Mouse (Mus musculus): Measurements from ENCODE around the gene Slc22a6. TPM values are rescaled to one million over a fixed set of nuclear protein-coding genes. Genes with fewer than 3 reads are reported as not detected.

Gene Slc22a6
- polyA plus RNA-seq, 1 experiment from 2014 or later, result not detected

DNA sequence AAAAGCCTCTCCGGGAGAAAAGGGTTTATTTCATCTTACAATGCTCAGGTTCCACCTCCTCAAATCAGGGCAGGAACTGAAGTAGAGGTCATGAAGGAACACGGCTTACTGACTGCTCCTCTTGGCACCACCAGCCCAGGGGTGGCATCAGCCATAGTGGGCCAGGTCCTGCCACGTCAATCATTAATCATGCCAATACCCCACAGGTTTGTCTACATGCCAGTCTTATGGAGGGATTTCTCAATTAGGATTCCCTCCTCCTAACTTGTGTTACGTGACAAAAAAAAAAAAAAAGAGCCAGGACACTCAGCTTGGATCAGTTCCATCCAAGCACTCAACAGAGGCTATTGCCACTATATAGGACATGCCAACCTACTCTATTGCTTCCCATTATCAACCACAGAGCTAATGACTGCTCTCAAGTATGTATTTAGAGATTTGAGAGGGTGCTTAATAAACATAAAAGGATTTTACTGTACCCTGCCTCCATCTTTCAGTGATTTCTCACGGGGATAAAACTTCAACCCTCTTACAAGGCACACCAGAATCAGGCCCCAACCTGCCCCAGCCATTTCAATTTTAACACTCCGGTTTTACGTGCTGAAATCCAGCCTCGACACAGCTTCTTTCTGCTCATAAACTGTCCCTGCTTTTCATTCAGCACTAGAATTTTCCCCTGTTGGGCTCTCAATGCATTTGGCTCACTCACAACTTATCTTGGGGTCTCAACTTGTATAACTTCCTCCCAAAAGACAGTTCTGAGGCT is 6.3 kb upstream of the Slc22a6 start:
- Histone ChIP-seq H3K4me3 (no peak overlapping the region), H3K36me3 (no peaks in the 10 kb centered on the region), H3K4me1 (no peaks in the 10 kb centered on the region), H3K9me3 (no peaks in the 10 kb centered on the region), H3K4me2 (no peak overlapping the region), H3K27me3 (replicated peaks) (peaks cover 13% of the 10 kb centered on the region; the same call in 1 of the 2 replicates), H3K9ac (no peak overlapping the region), H3K27ac (replicated peaks) (no peak overlapping the region)
- 76% methylated on average over 8 of the region's 8 CpGs for WGBS
- no peak for ATAC-seq (ENCODE audit: extremely low read depth, insufficient number of reproducible peaks, low FRiP score, low TSS enrichment)

DNA sequence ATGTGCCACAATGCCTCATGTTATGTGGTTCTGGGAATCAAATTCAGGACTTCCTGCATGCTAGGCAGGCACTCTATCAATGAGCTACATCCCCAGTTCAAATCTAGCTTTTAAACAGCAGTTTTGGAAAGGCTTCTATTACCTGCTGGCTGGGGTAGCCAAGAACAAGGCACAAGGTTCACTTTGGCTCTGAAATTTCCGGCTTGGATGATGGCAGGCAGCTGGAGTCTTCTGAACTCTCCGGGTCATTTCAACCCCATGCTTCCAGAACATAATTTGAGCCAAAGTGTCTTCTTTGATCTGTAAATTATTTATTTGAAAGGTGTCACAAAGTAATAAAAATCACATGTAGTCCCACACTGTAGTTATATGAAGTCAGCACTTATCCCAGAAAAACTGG is 4.7 kb upstream of the Slc22a6 start:
- Histone ChIP-seq H3K36me3 (no peaks in the 10 kb centered on the region), H3K4me1 (no peaks in the 10 kb centered on the region), H3K9ac (no peak overlapping the region), H3K9me3 (no peaks in the 10 kb centered on the region), H3K4me3 (no peak overlapping the region), H3K4me2 (no peak overlapping the region), H3K27ac (replicated peaks) (no peak overlapping the region), H3K27me3 (replicated peaks) (peaks cover 13% of the 10 kb centered on the region)
- WGBS, result 80% methylated on average over 2 of the region's 2 CpGs
- no peak for ATAC-seq (ENCODE audit: extremely low read depth, insufficient number of reproducible peaks, low FRiP score, low TSS enrichment)

DNA sequence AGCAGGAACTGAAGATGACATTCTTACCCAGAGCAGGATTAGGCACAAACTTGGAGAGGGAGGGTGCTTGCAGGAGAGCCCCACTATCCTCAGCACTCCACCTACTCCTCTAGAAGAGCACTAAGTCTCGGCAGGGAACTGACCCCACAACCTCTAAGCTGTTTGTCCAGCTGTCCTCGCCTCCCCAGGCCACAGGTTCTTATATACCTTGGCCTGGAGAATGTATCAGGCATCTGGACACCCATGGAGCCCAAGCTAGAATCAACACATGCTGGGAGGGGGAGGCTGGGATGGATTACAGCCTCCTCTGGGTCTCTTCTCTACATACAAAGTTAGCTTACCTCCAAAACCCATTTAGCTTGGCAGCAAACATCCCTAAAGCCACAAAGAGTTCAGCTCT is 3.5 kb upstream of the Slc22a6 start:
- Histone ChIP-seq H3K4me1 (no peaks in the 10 kb centered on the region), H3K9me3 (no peaks in the 10 kb centered on the region), H3K27ac (replicated peaks) (no peak overlapping the region), H3K4me2 (no peak overlapping the region), H3K36me3 (no peaks in the 10 kb centered on the region), H3K27me3 (replicated peaks) (peaks cover 13% of the 10 kb centered on the region), H3K9ac (no peak overlapping the region), H3K4me3 (no peak overlapping the region)
- ATAC-seq (ENCODE audit: extremely low read depth, insufficient number of reproducible peaks, low FRiP score, low TSS enrichment), result no peak
- WGBS, result 38% methylated on average over 2 of the region's 2 CpGs

DNA sequence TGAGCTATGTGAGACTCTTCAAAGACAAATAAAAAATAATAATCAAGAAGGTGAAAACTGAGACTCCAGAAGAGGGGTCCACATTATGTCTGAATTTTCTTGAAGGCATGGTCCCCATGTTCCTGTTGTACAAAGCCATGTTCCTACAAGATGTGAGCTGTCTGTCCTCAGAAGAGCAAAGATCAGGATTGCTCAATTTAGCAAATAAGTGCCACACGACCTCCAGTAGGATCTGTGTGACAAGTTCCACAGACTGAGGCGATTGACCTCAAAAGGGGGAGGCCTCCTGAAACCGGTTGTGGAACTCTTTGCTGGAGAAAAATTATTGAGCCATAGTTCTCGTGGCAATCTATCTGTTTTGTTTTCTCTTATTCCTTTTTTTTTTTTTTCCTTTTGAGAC is 1.5 kb upstream of the Slc22a6 start:
- Histone ChIP-seq H3K4me2 (no peak overlapping the region), H3K4me1 (no peaks in the 10 kb centered on the region), H3K9ac (no peak overlapping the region), H3K27me3 (replicated peaks) (peaks cover 10% of the 10 kb centered on the region), H3K36me3 (no peaks in the 10 kb centered on the region), H3K27ac (replicated peaks) (no peak overlapping the region), H3K4me3 (no peak overlapping the region), H3K9me3 (no peaks in the 10 kb centered on the region)
- 54% methylated on average over 4 of the region's 4 CpGs for WGBS
- ATAC-seq (ENCODE audit: extremely low read depth, insufficient number of reproducible peaks, low FRiP score, low TSS enrichment), result no peak

DNA sequence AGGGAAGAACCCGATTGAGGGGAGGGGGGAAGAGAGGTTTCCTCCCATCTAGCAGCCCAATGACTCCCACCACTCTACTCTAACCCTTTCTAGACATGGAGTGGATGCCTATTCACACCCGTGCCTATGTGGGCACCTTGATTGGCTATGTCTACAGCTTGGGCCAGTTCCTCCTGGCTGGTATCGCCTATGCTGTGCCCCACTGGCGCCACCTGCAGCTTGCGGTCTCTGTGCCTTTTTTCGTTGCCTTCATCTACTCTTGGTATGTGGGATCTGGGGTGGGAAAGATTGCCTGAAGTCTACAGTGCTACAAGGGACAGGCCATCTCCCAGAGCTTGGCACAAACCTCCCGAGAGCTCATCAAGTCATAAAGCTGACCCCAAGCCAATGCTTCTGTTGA is 3.3 kb downstream of the Slc22a6 start:
- ATAC-seq (ENCODE audit: extremely low read depth, insufficient number of reproducible peaks, low FRiP score, low TSS enrichment), result no peak
- H3K27ac ChIP-seq (replicated peaks), result no peak overlapping the region
- H3K9ac ChIP-seq, result no peak overlapping the region
- H3K36me3 ChIP-seq, result no peaks in the 10 kb centered on the region
- peaks cover 7% of the 10 kb centered on the region; the same call in 1 of the 2 replicates for H3K27me3 ChIP-seq (replicated peaks)
- no peaks in the 10 kb centered on the region for H3K9me3 ChIP-seq
- H3K4me1 ChIP-seq, result no peaks in the 10 kb centered on the region
- 88% methylated on average over 7 of the region's 7 CpGs for WGBS
- no peak overlapping the region for H3K4me2 ChIP-seq
- H3K4me3 ChIP-seq, result no peak overlapping the region

DNA sequence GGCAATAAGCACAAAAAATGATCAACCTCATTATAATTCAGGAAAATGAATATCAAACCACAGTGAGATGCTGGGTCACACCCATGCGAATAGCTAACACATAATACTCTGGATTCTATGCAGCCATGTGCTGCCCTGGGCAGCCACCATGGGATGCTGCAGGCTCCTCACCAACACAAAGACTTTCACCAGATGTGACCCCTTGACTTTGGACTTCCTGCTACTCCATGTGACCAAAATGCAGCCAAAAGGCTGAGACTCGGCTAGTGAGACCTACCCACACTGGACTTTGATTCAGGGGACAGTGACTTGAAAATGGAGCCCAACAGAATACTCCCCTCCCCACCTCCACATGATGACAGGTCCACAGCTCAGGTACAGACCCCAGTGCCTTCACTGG is 12.4 kb downstream of the Slc22a6 start:
- H3K4me1 ChIP-seq, result no peaks in the 10 kb centered on the region
- ATAC-seq (ENCODE audit: extremely low read depth, insufficient number of reproducible peaks, low FRiP score, low TSS enrichment), result no peak
- WGBS, result 65% methylated on average over 2 of the region's 2 CpGs
- H3K27me3 ChIP-seq (replicated peaks), result peaks cover 7% of the 10 kb centered on the region; the same call in 1 of the 2 replicates
- H3K9me3 ChIP-seq, result peaks cover 3% of the 10 kb centered on the region; the same call in 1 of the 2 replicates
- H3K36me3 ChIP-seq, result no peaks in the 10 kb centered on the region
- H3K4me2 ChIP-seq, result no peak overlapping the region
- no peak overlapping the region for H3K4me3 ChIP-seq
- H3K27ac ChIP-seq (replicated peaks), result no peak overlapping the region
- no peak overlapping the region for H3K9ac ChIP-seq

DNA sequence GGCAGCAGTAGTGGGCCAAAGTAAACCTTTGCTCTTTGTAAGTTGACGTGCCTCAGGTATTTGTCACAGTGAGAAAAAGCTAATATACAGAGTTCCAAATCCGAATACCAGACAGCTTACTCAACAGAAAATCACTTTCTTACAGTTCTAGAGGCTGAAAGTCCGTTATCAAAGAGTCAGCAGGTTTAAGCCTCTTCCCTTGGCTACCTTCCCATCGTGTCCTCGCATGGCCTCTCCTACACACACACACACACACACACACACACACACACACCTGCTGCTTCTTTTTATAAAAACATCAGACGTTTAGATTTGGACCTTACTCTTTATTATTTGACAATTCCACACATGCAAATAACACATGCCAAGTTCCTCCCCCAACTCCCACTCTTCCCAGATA is 13.0 kb downstream of the Slc22a6 start:
- WGBS, result 74% methylated on average over 6 of the region's 6 CpGs
- Histone ChIP-seq H3K9ac (no peak overlapping the region), H3K4me1 (no peaks in the 10 kb centered on the region), H3K36me3 (no peaks in the 10 kb centered on the region), H3K27me3 (replicated peaks) (peaks cover 2% of the 10 kb centered on the region; the same call in 1 of the 2 replicates), H3K4me2 (no peak overlapping the region), H3K9me3 (peaks cover 3% of the 10 kb centered on the region; the same call in 1 of the 2 replicates), H3K27ac (replicated peaks) (no peak overlapping the region), H3K4me3 (no peak overlapping the region)
- ATAC-seq (ENCODE audit: extremely low read depth, insufficient number of reproducible peaks, low FRiP score, low TSS enrichment), result no peak

DNA sequence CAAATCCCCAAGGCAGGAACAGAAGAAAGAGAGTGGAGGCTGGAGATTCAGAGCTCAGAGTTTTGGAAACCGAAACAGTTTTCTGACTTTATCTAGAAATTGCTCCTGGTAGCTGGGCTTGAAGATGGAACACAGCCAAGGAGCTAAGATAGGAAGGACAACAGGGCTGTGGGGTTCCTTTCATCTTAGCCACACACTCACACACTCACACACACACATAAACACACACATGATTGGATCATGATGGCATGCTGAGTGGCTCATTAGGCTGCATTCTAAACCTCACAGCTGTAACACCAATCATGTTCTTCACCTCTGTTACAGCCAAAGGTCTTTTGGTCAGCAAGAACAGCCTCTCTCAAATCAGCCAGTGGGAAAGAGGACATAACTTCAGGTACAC is 14.2 kb downstream of the Slc22a6 start:
- H3K9me3 ChIP-seq, result peaks cover 3% of the 10 kb centered on the region; the same call in 1 of the 2 replicates
- no peak overlapping the region for H3K9ac ChIP-seq
- no peaks in the 10 kb centered on the region for H3K36me3 ChIP-seq
- no peak overlapping the region for H3K4me2 ChIP-seq
- no peaks in the 10 kb centered on the region for H3K27me3 ChIP-seq (replicated peaks)
- no peak overlapping the region for H3K4me3 ChIP-seq
- H3K27ac ChIP-seq (replicated peaks), result no peak overlapping the region
- H3K4me1 ChIP-seq, result no peaks in the 10 kb centered on the region
- 52% methylated on average over 1 of the region's 1 CpGs for WGBS
- ATAC-seq (ENCODE audit: extremely low read depth, insufficient number of reproducible peaks, low FRiP score, low TSS enrichment), result no peak

DNA sequence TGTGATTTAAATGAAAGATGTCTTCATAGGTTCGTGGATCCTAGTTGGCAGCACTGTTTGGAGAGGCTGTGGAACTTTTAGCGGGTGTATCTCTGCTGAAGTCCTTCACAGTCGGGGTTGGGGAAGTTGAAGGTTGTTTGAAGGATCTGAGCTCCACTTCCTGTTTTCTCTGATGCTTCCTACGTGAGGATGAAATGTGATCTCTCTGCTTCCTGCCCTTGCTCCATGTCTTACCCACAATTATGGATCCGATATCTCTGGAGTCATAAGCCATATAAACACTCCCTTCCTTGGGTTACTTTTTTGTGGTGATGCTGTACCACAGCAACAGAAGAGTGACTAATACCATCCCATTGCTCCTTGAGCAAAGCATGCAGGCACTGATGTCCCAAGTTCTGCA is 24.2 kb downstream of the Slc22a6 start:
- no peak overlapping the region for H3K27ac ChIP-seq (replicated peaks)
- H3K9ac ChIP-seq, result no peak overlapping the region
- ATAC-seq (ENCODE audit: extremely low read depth, insufficient number of reproducible peaks, low FRiP score, low TSS enrichment), result no peak
- H3K36me3 ChIP-seq, result no peaks in the 10 kb centered on the region
- no peaks in the 10 kb centered on the region for H3K27me3 ChIP-seq (replicated peaks)
- no peaks in the 10 kb centered on the region for H3K4me1 ChIP-seq
- WGBS, result 41% methylated on average over 5 of the region's 5 CpGs
- H3K4me2 ChIP-seq, result no peak overlapping the region
- H3K9me3 ChIP-seq, result no peaks in the 10 kb centered on the region
- no peak overlapping the region for H3K4me3 ChIP-seq

DNA sequence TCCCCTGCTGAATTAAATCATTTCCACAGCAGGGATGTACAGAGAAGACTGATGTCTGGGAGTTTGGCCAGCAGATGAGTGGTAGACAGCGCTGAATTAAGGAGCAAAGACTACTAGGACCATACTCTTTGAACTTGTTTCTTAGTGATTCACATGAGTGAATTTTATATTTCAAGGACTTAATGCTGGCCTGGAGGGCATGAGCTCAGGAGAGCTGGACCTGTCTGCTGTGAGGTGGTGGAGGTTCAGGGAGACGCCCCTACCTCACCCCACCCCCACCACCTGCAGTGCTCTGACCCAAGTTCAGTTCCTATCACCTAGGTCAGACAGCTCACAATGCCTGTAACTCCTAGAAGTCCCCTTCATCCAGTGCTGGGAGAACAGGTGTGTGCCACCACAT is 28.6 kb downstream of the Slc22a6 start:
- ATAC-seq (ENCODE audit: extremely low read depth, insufficient number of reproducible peaks, low FRiP score, low TSS enrichment), result no peak
- no peak overlapping the region for H3K9ac ChIP-seq
- no peaks in the 10 kb centered on the region for H3K4me1 ChIP-seq
- no peaks in the 10 kb centered on the region for H3K9me3 ChIP-seq
- H3K27me3 ChIP-seq (replicated peaks), result no peaks in the 10 kb centered on the region
- no peak overlapping the region for H3K27ac ChIP-seq (replicated peaks)
- no peaks in the 10 kb centered on the region for H3K36me3 ChIP-seq
- no peak overlapping the region for H3K4me3 ChIP-seq
- WGBS, result 71% methylated on average over 2 of the region's 2 CpGs
- H3K4me2 ChIP-seq, result no peak overlapping the region

DNA sequence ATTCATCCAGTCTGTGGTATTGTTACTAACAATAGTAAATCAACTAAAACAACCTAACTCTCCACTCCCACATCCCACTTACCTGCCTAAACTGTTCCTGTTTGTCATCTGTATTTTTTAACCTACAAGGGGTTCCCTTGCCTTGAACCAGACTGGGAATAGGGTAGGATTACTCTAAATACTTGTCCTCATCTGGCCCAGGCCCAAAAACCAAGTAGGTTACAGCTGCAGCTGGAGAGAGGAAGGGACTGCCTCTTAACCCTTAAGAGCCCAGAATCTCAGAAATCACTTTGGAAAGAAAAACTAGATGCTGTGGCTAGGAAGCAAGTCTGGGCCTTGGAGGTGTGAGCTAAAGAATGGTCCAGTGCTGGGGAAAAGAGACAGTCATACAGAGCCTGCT is 38.0 kb downstream of the Slc22a6 start:
- no peaks in the 10 kb centered on the region for H3K36me3 ChIP-seq
- H3K4me2 ChIP-seq, result no peak overlapping the region
- H3K9me3 ChIP-seq, result no peaks in the 10 kb centered on the region
- H3K9ac ChIP-seq, result no peak overlapping the region
- no peak overlapping the region for H3K4me3 ChIP-seq
- H3K4me1 ChIP-seq, result peaks cover 5% of the 10 kb centered on the region
- 0 out of 2 replicates have a peak overlapping the region, but pooled peaks have one; percentile 0 for H3K27ac ChIP-seq (replicated peaks)
- no peak for ATAC-seq (ENCODE audit: extremely low read depth, insufficient number of reproducible peaks, low FRiP score, low TSS enrichment)
- peaks cover 5% of the 10 kb centered on the region for H3K27me3 ChIP-seq (replicated peaks)

DNA sequence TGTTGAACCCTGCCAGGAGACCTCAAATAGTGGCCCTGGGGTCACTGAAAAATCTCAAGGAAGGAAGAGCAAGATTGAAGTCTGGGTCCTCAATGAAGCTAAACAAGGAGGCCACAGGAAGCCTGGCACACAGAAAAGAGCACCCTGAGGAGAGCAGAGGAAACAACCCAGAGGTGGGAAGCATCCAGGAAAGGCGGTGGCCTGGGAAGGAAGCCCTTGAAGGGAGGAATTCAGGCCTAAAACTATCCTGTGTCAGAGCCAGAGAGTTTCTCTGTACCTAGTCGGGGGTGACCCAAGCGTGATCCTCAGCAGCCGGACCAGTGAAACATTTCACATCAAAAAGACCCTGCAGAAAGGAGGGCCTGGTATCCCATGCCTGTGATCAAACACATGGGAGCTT is 38.5 kb downstream of the Slc22a6 start:
- no peak for ATAC-seq (ENCODE audit: extremely low read depth, insufficient number of reproducible peaks, low FRiP score, low TSS enrichment)
- 0 out of 2 replicates have a peak overlapping the region, but pooled peaks have one; percentile 0 for H3K27ac ChIP-seq (replicated peaks)
- WGBS, result 63% methylated on average over 4 of the region's 4 CpGs
- no peaks in the 10 kb centered on the region for H3K36me3 ChIP-seq
- H3K27me3 ChIP-seq (replicated peaks), result peaks cover 9% of the 10 kb centered on the region
- no peaks in the 10 kb centered on the region for H3K9me3 ChIP-seq
- H3K9ac ChIP-seq, result no peak overlapping the region
- H3K4me3 ChIP-seq, result no peak overlapping the region
- H3K4me1 ChIP-seq, result peaks cover 6% of the 10 kb centered on the region
- no peak overlapping the region for H3K4me2 ChIP-seq
